Mouse (Mus musculus) left cerebral cortex, adult 18-20 months (tissue): ENCODE measurements at regions not wholly inside any gene's neighbourhood (a gene's known extent, or its start where the extent isn't known, plus 50 kb on each side); places are given as distances from the start of the nearest gene placed in this dataset.
"Not testable (repeated sequence)": the region's sequence is repeated elsewhere in the genome, so short reads cannot be mapped to it uniquely, and the experiment has no call there.

Source experiments
- DNase-seq, 2 experiments: peaks; one replicate each; pipeline ENCODE4 v3.0.0; 2021 to 2022; ENCODE audit warnings: low spot score in 2 of 2, mixed read lengths in 1 of 2

GRCm38 (mm10) chr3:11323101-11323500, 987.6 kb upstream of the Gm38303 start:
- no peak for DNase-seq

GRCm38 (mm10) chr3:11293001-11293400, 957.5 kb upstream of the Gm38303 start:
- no peak for DNase-seq

- DNase-seq, result no peak
Observed at GRCm38 (mm10) chr3:11261052-11261451, 925.6 kb upstream of the Gm38303 start.

GRCm38 (mm10) chr3:11213996-11214395, 878.5 kb upstream of the Gm38303 start:
- DNase-seq, result no peak

- DNase-seq, result not testable (repeated sequence)
Observed at GRCm38 (mm10) chr3:11212921-11213648, 877.6 kb upstream of the Gm38303 start.

GRCm38 (mm10) chr3:11212290-11212912, 876.9 kb upstream of the Gm38303 start:
- DNase-seq, result not testable (repeated sequence)

GRCm38 (mm10) chr3:11210920-11211811, 875.7 kb upstream of the Gm38303 start:
- not testable (repeated sequence) for DNase-seq

GRCm38 (mm10) chr3:11174002-11174401, 838.5 kb upstream of the Gm38303 start:
- peak in 1 of 2 experiments; percentile 3 for DNase-seq

GRCm38 (mm10) chr3:11155350-11155749, 819.9 kb upstream of the Gm38303 start:
- DNase-seq, result peak in 1 of 2 experiments; percentile 6
